Mouse (Mus musculus) kidney, postnatal 0 days (tissue): ENCODE measurements around the gene Tmem265. TPM values are rescaled to one million over a fixed set of nuclear protein-coding genes. Genes with fewer than 3 reads are reported as not detected.

Experiments used
- ATAC-seq: fragments of 200-750 bp; cut with Nextera tagmentation; replicated peaks from 2 replicates; pipeline ENCODE4 v1.8.0; 2017; ENCODE audit warnings: low read depth, moderate number of reproducible peaks, moderate TSS enrichment, moderate library complexity; ENCODE audit not compliant: low FRiP score
- DNase-seq: peaks from one replicate; pipeline ENCODE4 v3.0.0-alpha.2; 2016; ENCODE audit warnings: low spot score
- H3K27ac ChIP-seq: fragments of 300-500 bp; sonication (generic); 2 replicates; pipeline ENCODE4 v1.5.1; 2014; ENCODE audit warnings: mild to moderate bottlenecking
- H3K27me3 ChIP-seq: fragments of 300-500 bp; sonication (generic); 2 replicates; pipeline ENCODE4 v1.6.1; 2014; ENCODE audit warnings: low read length, mixed read lengths; ENCODE audit not compliant: insufficient read depth
- H3K36me3 ChIP-seq: fragments of 300-500 bp; sonication (generic); 2 replicates; pipeline ENCODE4 v1.6.1; 2014; ENCODE audit warnings: low read length, mixed read lengths; ENCODE audit not compliant: insufficient read depth
- H3K4me1 ChIP-seq: fragments of 300-500 bp; sonication (generic); replicated peaks from 2 replicates; pipeline ENCODE4 v1.6.1; 2014; ENCODE audit warnings: antibody characterized with exemption, low read length, mixed read lengths; ENCODE audit not compliant: insufficient read depth
- H3K4me2 ChIP-seq: fragments of 300-500 bp; sonication (generic); 2 replicates; pipeline ENCODE4 v1.6.1; 2014; ENCODE audit warnings: mild to moderate bottlenecking, low read length, moderate library complexity, mixed read lengths
- H3K4me3 ChIP-seq: fragments of 300-500 bp; sonication (generic); replicated peaks from 2 replicates; pipeline ENCODE4 v1.5.1; 2014; ENCODE audit warnings: low read depth, low read length
- H3K9ac ChIP-seq: fragments of 300-500 bp; sonication (generic); 2 replicates; pipeline ENCODE4 v1.6.1; 2014; ENCODE audit warnings: low read depth, low read length
- H3K9me3 ChIP-seq: fragments of 300-500 bp; sonication (generic); replicated peaks from 2 replicates; pipeline ENCODE4 v1.6.1; 2016; ENCODE audit warnings: low read length, inconsistent platforms, mixed read lengths
- CTCF ChIP-seq: IDR thresholded peaks from 2 replicates; pipeline ENCODE4 v1.5.1; 2016; ENCODE audit warnings: antibody characterized with exemption, low read depth, mild to moderate bottlenecking, moderate library complexity
- WGBS: fragments of 180-500 bp; shearing (Covaris S2); extraction: QIAGEN DNeasy Blood & Tissue Kit; methylation state at CpG from one replicate; pipeline ENCODE4 v1.1.7; 2014; 5-methylcytosine and 5-hydroxymethylcytosine counted together
- polyA plus RNA-seq: library from polyadenylated mRNA; unstranded; fragments of >200 nt; fragmentation: Nextera tagmentation; extraction: Ambion mirVana; gene quantifications from 2 replicates; pipeline ENCODE4 v1.2.1, GENCODE M21; 2015

Gene Tmem265
- polyA plus RNA-seq, 1 experiment from 2014 or later, result 4.9 TPM

DNA sequence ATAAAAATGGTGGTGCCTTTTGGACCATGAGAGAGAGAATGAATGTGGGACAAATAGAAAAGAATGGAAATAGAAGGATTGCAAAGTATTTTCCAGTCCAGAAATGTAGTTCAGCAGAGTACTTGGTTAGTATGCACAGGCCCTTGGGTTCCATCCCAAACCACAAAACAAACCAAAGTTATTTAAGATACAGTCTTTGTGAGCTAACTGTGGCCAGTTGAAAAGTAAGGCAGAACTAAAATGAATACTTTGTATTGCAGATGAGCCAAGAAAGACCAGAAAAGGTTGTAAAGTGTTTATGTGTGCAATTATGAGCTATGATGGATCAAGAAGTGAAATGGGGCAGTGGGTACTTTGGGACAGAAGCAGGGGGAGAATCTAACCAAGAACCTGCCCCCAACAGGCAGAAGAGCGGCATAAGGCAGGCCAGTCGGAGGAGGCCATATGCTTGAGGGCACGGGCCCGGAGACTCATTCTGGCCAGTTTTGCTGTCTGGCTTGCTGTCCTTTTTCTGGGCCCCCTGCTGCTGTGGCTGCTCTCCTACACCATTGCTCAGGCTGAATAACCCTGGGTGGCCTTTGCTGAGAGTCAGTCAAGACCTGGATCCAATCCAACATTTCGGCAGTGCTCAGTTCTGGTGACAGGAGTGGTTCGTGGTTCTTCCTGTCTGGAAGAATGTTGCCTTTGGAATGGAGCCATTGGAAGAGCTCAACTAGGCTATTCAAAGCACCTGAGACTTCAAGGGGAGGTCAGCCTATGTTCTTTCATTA lies 3.4 kb downstream of the Tmem265 start:
- DNase-seq, result peak; percentile 50
- ATAC-seq, result no peak
- Histone ChIP-seq H3K9ac (no peak overlapping the region), H3K27ac (peak overlapping the region; percentile 36; the same call in 1 of the 2 replicates), H3K36me3 (peaks cover 35% of the 10 kb centered on the region), H3K4me1 (no peaks in the 10 kb centered on the region), H3K27me3 (no peaks in the 10 kb centered on the region), H3K9me3 (no peaks in the 10 kb centered on the region), H3K4me2 (no peak overlapping the region), H3K4me3 (no peak overlapping the region)
- 60% methylated on average over 6 of the region's 6 CpGs for WGBS
- TF ChIP-seq CTCF, result 0 out of 2 replicates have a peak, but pooled peaks have one; percentile 10

DNA sequence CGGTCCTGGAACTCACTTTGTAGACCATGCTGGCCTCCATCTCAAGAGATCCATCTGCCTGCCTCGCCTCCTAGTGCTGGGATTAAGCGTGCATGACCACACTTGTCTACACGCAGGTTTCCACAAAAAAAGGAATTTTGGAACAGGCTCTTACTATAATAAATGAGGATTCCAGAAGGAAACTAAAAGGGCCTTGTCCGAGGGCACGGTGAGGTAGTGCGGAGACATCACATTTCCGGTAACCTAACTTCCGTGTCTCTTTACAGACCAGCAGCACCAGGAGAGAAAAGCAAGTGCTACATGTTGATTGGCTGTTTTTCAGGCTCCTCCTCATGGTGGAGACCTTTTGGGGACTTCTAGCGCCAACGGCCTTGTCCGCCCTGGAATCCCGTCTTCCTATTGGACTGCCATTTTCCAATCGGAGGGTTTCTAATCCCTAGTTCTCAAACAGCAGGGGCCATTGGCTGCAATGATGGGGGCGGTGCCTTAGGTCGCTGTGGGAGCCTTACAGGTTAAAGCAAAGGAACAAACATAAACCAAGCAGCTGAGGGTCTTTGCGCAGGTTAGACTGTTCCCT lies 11.8 kb downstream of the Tmem265 start, which contains the start of gene Phkg2:
TSS of gene Phkg2 (plus strand) at position 446 of the 577 bp plus-strand sequence.
- H3K9ac ChIP-seq, result peak within 1 kb of the TSS; percentile 64
- H3K36me3 ChIP-seq, result peaks cover 13% of the 10 kb centered on the region
- H3K4me2 ChIP-seq, result peak within 1 kb of the TSS; percentile 81
- peaks cover 10% of the 10 kb centered on the region; the same call in 1 of the 2 replicates for H3K4me1 ChIP-seq
- peak; percentile 9; the same call in 1 of the 2 replicates for TF ChIP-seq CTCF
- no peaks in the 10 kb centered on the region for H3K9me3 ChIP-seq
- 0% methylated on average over 17 of the region's 17 CpGs for WGBS
- peak within 1 kb of the TSS; percentile 75 for H3K27ac ChIP-seq
- no peaks in the 10 kb centered on the region for H3K27me3 ChIP-seq
- peak; percentile 99 for DNase-seq
- ATAC-seq, result peak; percentile 97
- H3K4me3 ChIP-seq, result peak within 1 kb of the TSS; percentile 52

DNA sequence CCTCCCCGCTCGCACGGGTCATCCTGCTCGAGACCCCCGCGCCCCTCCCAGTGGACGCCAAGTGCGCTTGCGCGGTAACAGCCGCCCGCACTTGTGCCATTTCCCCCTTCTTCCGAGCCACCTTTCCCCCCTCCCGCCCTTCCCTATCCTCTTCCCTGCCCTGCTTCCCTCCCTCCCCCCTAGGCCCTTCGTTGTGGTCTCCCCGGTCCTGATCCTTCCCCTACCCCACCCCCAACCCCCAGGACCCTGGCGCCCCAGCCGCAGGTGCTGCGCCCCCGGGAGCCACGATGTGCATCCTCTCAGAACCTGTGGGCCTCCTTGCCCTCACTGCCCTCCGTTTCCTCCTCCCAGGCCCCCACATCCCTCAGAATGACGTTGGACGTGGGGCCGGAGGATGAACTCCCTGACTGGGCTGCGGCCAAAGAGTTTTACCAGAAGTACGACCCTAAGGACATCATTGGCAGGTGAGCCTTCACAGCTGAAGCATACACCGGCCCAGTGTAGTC lies 12.4 kb downstream of the Tmem265 start:
- peak overlapping the region; percentile 52 for H3K4me3 ChIP-seq
- WGBS, result 0% methylated on average over 26 of the region's 28 CpGs
- peak overlapping the region; percentile 64 for H3K9ac ChIP-seq
- TF ChIP-seq CTCF, result no peak
- no peaks in the 10 kb centered on the region for H3K9me3 ChIP-seq
- H3K27me3 ChIP-seq, result no peaks in the 10 kb centered on the region
- H3K36me3 ChIP-seq, result peaks cover 13% of the 10 kb centered on the region
- peaks cover 10% of the 10 kb centered on the region; the same call in 1 of the 2 replicates for H3K4me1 ChIP-seq
- peak overlapping the region; percentile 81 for H3K4me2 ChIP-seq
- ATAC-seq, result peak; percentile 46
- peak overlapping the region; percentile 27; the same call in 1 of the 2 replicates for H3K27ac ChIP-seq
- DNase-seq, result peak; percentile 25

DNA sequence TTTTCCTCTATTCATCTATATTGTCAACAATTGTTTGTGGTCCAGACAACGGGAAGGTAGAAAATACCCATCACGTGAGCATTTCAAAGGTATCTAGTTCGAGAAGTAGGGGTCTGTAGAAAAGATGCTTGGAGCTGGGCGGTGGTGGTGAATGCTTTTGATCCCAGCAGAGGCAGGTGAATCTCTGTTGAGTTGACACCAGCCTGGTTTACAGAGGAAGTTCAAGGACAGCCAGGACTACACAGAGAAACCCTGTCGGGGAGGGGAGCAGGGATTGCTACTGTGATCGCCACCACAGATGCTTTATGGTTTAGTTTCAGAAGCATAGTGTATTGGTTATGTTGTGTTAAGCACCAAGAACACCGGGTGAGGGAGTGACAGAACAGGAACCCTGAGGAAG lies 12.9 kb downstream of the Tmem265 start:
- WGBS, result 14% methylated on average over 7 of the region's 7 CpGs
- TF ChIP-seq CTCF, result no peak
- Histone ChIP-seq H3K4me2 (peak overlapping the region; percentile 81), H3K27ac (peak overlapping the region; percentile 27; the same call in 1 of the 2 replicates), H3K9me3 (no peaks in the 10 kb centered on the region), H3K4me1 (peaks cover 10% of the 10 kb centered on the region; the same call in 1 of the 2 replicates), H3K4me3 (peak overlapping the region; percentile 52), H3K27me3 (no peaks in the 10 kb centered on the region), H3K36me3 (peaks cover 13% of the 10 kb centered on the region), H3K9ac (peak overlapping the region; percentile 64)
- DNase-seq, result no peak
- ATAC-seq, result no peak

DNA sequence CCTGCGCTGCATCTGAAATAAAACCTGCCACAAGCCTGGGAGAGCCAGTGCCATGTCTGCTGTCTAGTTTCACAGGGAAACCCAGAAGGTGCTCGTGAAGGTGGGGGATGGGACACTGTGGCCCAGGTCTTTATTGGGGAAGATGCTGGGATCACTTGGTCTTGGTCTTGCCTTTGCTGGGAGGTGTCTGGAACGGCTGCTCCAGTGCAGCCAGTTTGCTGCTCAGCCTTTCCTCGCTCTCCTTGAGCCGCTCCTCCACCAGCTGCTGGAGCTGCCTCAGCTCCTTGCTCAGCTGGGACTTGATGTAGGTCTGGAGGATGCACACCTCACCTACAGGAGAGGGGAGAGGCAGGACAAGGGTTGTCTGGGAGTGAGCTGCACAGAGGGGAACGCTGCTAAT lies 22.1 kb downstream of the Tmem265 start:
- ATAC-seq (no peak), DNase-seq (no peak)
- Histone ChIP-seq H3K36me3 (peaks cover 32% of the 10 kb centered on the region), H3K27ac (no peak overlapping the region), H3K9me3 (no peaks in the 10 kb centered on the region), H3K4me2 (no peak overlapping the region), H3K4me3 (no peak overlapping the region), H3K9ac (no peak overlapping the region), H3K4me1 (no peaks in the 10 kb centered on the region), H3K27me3 (no peaks in the 10 kb centered on the region)
- TF ChIP-seq CTCF, result no peak
- WGBS, result 92% methylated on average over 6 of the region's 6 CpGs

DNA sequence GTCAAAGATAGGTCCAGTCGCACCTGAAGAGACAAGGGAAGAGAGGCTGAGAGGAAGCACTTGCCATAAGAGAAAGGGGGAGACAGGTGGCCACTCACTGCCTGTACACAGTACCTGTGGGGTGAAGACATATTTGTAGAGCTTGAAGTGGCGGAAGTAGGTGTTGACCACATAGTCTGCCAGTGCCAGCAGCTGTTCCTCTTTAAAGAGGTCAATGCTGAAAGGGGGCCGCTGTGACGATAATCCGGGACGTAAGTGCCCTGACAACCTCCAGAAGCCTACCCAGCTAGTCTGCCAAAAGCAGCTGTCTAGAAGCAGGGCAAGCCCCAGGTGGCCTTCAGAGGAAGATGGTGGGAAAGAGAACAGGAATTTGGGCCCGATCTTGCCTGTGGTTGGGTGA lies 23.8 kb downstream of the Tmem265 start:
- Histone ChIP-seq H3K4me2 (no peak overlapping the region), H3K9me3 (no peaks in the 10 kb centered on the region), H3K4me3 (no peak overlapping the region), H3K9ac (no peak overlapping the region), H3K27ac (no peak overlapping the region), H3K36me3 (peaks cover 25% of the 10 kb centered on the region), H3K4me1 (peaks cover 5% of the 10 kb centered on the region; the same call in 1 of the 2 replicates), H3K27me3 (no peaks in the 10 kb centered on the region)
- TF ChIP-seq CTCF, result no peak
- ATAC-seq (no peak), DNase-seq (no peak)
- 86% methylated on average over 7 of the region's 7 CpGs for whole genome bisulfite sequencing
